Mouse (Mus musculus) limb, embryonic 11.5 days (tissue): ENCODE measurements around the gene Arhgap22. TPM values are rescaled to one million over a fixed set of nuclear protein-coding genes. Genes with fewer than 3 reads are reported as not detected.

Source experiments
- ATAC-seq: fragments of 200-750 bp; cut with Nextera tagmentation; 2 replicates; pipeline ENCODE4 v1.8.0; 2017; ENCODE audit warnings: low read depth; ENCODE audit not compliant: insufficient number of reproducible peaks, low FRiP score, low TSS enrichment
- DNase-seq: peaks from one replicate; pipeline ENCODE4 v3.0.0-alpha.2; 2015; ENCODE audit warnings: low spot score
- H3K27ac ChIP-seq: fragments of 300-500 bp; sonication (generic); replicated peaks from 2 replicates; pipeline ENCODE4 v1.5.1; 2014; ENCODE audit warnings: low read depth, mild to moderate bottlenecking, low read length
- H3K27me3 ChIP-seq: fragments of 300-500 bp; sonication (generic); 2 replicates; pipeline ENCODE4 v1.6.1; 2014; ENCODE audit warnings: mild to moderate bottlenecking, low read length, mixed read lengths; ENCODE audit not compliant: control insufficient read depth, insufficient read depth
- H3K36me3 ChIP-seq: fragments of 300-500 bp; sonication (generic); 2 replicates; pipeline ENCODE4 v1.6.1; 2014; ENCODE audit warnings: mild to moderate bottlenecking, low read length, moderate library complexity, mixed read lengths; ENCODE audit not compliant: control insufficient read depth, insufficient read depth
- H3K4me1 ChIP-seq: fragments of 300-500 bp; sonication (generic); 2 replicates; pipeline ENCODE4 v1.6.1; 2014; ENCODE audit warnings: low read length, mixed read lengths; ENCODE audit not compliant: control insufficient read depth, insufficient read depth
- H3K4me2 ChIP-seq: fragments of 300-500 bp; sonication (generic); 2 replicates; pipeline ENCODE4 v1.6.1; 2014; ENCODE audit warnings: low read depth, mild to moderate bottlenecking, moderate library complexity; ENCODE audit not compliant: severe bottlenecking
- H3K4me3 ChIP-seq: fragments of 300-500 bp; sonication (generic); 2 replicates; pipeline ENCODE4 v1.5.1; 2014; ENCODE audit warnings: low read depth, low read length
- H3K9ac ChIP-seq: fragments of 300-500 bp; sonication (generic); 2 replicates; pipeline ENCODE4 v1.6.1; 2014; ENCODE audit warnings: mild to moderate bottlenecking, low read length
- H3K9me3 ChIP-seq: fragments of 300-500 bp; sonication (generic); 2 replicates; pipeline ENCODE4 v1.6.1; 2016; ENCODE audit warnings: low read length; ENCODE audit not compliant: control insufficient read depth
- WGBS: fragments of 180-500 bp; shearing (Covaris S2); extraction: QIAGEN DNeasy Blood & Tissue Kit; methylation state at CpG from one replicate; pipeline ENCODE4 v1.1.7; 2014; 5-methylcytosine and 5-hydroxymethylcytosine counted together
- polyA plus RNA-seq: library from polyadenylated mRNA; unstranded; fragments of >200 nt; fragmentation: Nextera tagmentation; extraction: Ambion mirVana; gene quantifications from 2 replicates; pipeline ENCODE4 v1.2.1, GENCODE M21; 2014

The Arhgap22 gene
- polyA plus RNA-seq, 1 experiment from 2014 or later, result 2.7 TPM

DNA sequence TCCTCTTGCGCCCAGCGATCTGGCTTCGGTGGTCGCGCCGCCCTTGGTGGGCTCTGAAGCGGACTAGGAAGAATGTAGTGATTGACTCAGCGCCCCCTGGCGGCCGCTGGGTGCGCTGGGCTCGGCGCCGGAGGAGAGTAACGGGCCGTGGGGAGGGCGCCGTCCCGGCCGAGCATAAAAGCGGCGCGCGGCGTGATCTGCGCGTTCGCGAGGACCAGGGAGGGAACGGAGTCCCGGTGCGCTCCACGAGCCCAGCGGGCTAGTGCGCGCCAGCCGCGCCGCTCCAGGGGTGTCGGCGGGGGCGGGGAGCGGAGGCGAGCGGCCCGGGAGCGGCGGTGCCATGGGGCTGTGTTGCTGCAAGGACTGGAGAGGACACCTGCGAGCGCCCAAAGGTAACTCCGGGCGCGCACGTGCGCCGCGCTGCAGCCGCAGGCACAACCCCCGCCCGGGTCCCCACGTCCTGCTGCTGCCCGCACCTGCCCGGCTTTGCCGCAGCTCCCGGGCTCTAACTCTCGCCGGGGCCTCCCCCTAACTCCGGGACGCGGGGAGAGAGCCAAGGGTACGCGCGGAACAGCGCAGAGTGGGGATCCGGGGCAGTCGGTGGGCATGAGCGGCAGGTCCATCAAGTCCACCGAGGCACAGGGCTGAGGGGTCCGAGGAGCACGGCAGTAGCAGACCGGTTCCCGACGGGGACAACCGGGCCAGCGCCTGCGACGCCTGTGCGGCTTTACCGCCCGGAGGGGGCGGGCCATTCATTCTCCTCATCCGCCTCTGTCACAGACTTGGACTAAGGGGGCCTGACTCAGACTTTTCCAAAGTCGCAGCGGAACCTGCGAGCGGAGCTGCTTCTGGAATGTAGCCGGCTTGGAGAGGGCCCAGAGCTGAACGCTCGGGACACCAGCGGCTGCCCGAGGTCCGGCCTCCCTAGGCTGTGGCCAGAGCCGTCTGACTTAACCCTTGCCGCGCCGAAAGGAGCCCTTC, 106.0 kb downstream of the Arhgap22 start:
- WGBS, result under 1% methylated on average over 106 of the region's 106 CpGs
- Histone ChIP-seq H3K36me3 (no peaks in the 10 kb centered on the region), H3K4me3 (peak overlapping the region; percentile 58), H3K27ac (no peak overlapping the region), H3K4me1 (0 out of 2 replicates have a peak, but pooled peaks cover 2% of the 10 kb centered on the region), H3K4me2 (peak overlapping the region; percentile 89), H3K27me3 (peaks cover 12% of the 10 kb centered on the region), H3K9ac (peak overlapping the region; percentile 60; the same call in 1 of the 2 replicates), H3K9me3 (no peaks in the 10 kb centered on the region)
- peak; percentile 46 for ATAC-seq
- DNase-seq, result peak; percentile 92

GRCm38 (mm10) chr14:33320856-33321255, 107.0 kb downstream of the Arhgap22 start:
- Histone ChIP-seq H3K36me3 (no peaks in the 10 kb centered on the region), H3K4me2 (0 out of 2 replicates have a peak overlapping the region, but pooled peaks have one; percentile 89), H3K4me3 (no peak overlapping the region), H3K4me1 (0 out of 2 replicates have a peak, but pooled peaks cover 2% of the 10 kb centered on the region), H3K9ac (no peak overlapping the region), H3K27me3 (peaks cover 12% of the 10 kb centered on the region), H3K27ac (no peak overlapping the region), H3K9me3 (no peaks in the 10 kb centered on the region)
- 16% methylated on average over 7 of the region's 7 CpGs for WGBS
- DNase-seq (no peak), ATAC-seq (no peak)

DNA sequence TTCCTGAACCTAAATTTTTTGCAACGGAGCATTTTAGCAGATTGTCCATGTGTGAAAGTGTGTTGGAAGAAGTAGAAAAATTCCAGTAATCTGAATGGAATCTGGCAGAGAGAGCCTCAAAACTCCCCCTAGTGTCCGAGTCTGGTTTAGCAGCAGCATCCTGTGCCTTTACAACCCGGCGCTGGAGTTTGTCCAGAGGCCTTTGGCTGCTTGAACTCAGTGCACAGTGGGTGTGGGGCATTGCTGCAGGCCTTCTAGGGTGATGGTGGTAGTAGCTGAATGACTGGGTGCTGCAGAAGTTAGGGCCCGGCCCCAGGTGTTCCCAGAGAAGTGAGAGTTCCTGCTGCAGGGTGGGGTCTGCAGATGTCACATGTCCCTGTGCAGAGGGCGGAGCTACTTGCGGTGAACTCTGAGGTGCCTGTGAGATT, 108.8 kb downstream of the Arhgap22 start:
- ATAC-seq (no peak), DNase-seq (peak; percentile 85)
- no peaks in the 10 kb centered on the region for H3K36me3 ChIP-seq
- H3K9me3 ChIP-seq, result no peaks in the 10 kb centered on the region
- H3K4me3 ChIP-seq, result no peak overlapping the region
- H3K27ac ChIP-seq, result no peak overlapping the region
- H3K9ac ChIP-seq, result no peak overlapping the region
- H3K4me1 ChIP-seq, result 0 out of 2 replicates have a peak, but pooled peaks cover 2% of the 10 kb centered on the region
- 29% methylated on average over 7 of the region's 7 CpGs for whole genome bisulfite sequencing
- H3K4me2 ChIP-seq, result no peak overlapping the region
- H3K27me3 ChIP-seq, result peaks cover 12% of the 10 kb centered on the region

DNA sequence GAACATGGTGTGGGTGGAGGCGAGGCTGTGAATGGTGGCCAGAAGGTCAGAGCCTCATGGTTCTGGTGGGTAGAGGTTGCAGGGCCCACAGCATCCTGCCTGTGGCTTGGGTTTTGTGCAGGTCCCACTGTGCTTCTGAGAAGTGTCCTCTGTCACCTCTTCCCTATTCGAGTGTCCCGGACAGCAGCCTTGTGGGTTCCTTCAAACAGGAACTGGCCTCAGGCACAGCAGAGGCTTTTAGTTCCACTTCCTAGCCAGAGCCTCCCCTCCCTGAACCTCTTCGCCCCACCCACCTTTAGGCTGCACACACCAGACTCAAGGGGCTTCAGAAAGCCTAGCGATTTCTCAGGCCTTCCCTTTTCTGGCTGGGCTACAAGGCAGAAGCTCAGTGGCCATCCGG, 110.7 kb downstream of the Arhgap22 start:
- Histone ChIP-seq H3K36me3 (no peaks in the 10 kb centered on the region), H3K27me3 (peaks cover 12% of the 10 kb centered on the region), H3K27ac (no peak overlapping the region), H3K9ac (no peak overlapping the region), H3K4me1 (peaks cover 13% of the 10 kb centered on the region), H3K9me3 (no peaks in the 10 kb centered on the region), H3K4me3 (no peak overlapping the region), H3K4me2 (no peak overlapping the region)
- ATAC-seq, result no peak
- no peak for DNase-seq
- 69% methylated on average over 6 of the region's 6 CpGs for WGBS

- WGBS, result 47% methylated on average over 5 of the region's 5 CpGs
- no peak overlapping the region for H3K4me3 ChIP-seq
- H3K4me2 ChIP-seq, result no peak overlapping the region
- ATAC-seq, result 0 out of 2 replicates have a peak, but pooled peaks have one; percentile 23
- H3K9me3 ChIP-seq, result no peaks in the 10 kb centered on the region
- H3K27ac ChIP-seq, result peak overlapping the region; percentile 57; the same call in 1 of the 2 replicates
- DNase-seq, result no peak
- no peaks in the 10 kb centered on the region for H3K27me3 ChIP-seq
- no peak overlapping the region for H3K9ac ChIP-seq
- H3K36me3 ChIP-seq, result no peaks in the 10 kb centered on the region
- H3K4me1 ChIP-seq, result peaks cover 11% of the 10 kb centered on the region
Measured at GRCm38 (mm10) chr14:33328369-33328768, 114.5 kb downstream of the Arhgap22 start.

- Histone ChIP-seq H3K9me3 (no peaks in the 10 kb centered on the region), H3K27me3 (no peaks in the 10 kb centered on the region), H3K36me3 (no peaks in the 10 kb centered on the region), H3K4me2 (no peak overlapping the region), H3K27ac (no peak overlapping the region), H3K4me3 (no peak overlapping the region), H3K4me1 (peaks cover 11% of the 10 kb centered on the region), H3K9ac (no peak overlapping the region)
- DNase-seq (no peak), ATAC-seq (no peak)
- 88% methylated on average over 5 of the region's 5 CpGs for WGBS
Measured at GRCm38 (mm10) chr14:33329297-33329805, 115.5 kb downstream of the Arhgap22 start.

- Histone ChIP-seq H3K36me3 (no peaks in the 10 kb centered on the region), H3K4me1 (peaks cover 11% of the 10 kb centered on the region), H3K4me2 (no peak overlapping the region), H3K27me3 (no peaks in the 10 kb centered on the region), H3K9me3 (no peaks in the 10 kb centered on the region), H3K4me3 (no peak overlapping the region), H3K9ac (no peak overlapping the region), H3K27ac (no peak overlapping the region)
- ATAC-seq, result no peak
- 71% methylated on average over 4 of the region's 4 CpGs for WGBS
- DNase-seq, result no peak
Measured at GRCm38 (mm10) chr14:33330986-33331385, 117.2 kb downstream of the Arhgap22 start.

DNA sequence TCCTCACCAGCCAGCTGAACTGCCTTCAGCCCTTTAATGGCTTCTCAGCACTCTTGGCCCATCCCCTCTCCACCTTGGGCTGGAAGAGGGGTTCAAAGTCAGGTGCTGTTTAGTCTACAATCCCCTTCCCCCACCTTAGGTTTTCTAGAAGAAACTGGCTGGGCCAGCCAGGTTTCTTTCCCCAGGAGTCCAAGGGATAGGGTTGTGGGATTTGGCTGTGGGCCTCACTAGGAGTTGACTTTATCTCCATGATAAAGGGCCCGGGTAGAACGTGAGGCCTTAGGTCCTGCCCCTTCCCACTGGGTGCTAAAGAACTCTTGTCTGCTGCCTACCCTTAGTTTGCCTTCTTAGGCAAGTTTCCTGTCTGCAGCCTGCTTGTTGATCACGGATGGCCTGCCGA, 117.8 kb downstream of the Arhgap22 start:
- Histone ChIP-seq H3K4me3 (no peak overlapping the region), H3K4me2 (no peak overlapping the region), H3K4me1 (peaks cover 11% of the 10 kb centered on the region), H3K9ac (no peak overlapping the region), H3K9me3 (no peaks in the 10 kb centered on the region), H3K27ac (no peak overlapping the region), H3K27me3 (no peaks in the 10 kb centered on the region), H3K36me3 (no peaks in the 10 kb centered on the region)
- DNase-seq, result no peak
- no peak for ATAC-seq
- WGBS, result 53% methylated on average over 4 of the region's 4 CpGs
